Mouse (Mus musculus): ENCODE data around the gene Stx6. TPM values are rescaled to one million over a fixed set of nuclear protein-coding genes. Genes with fewer than 3 reads are reported as not detected.

Stx6 gene
- polyA plus RNA-seq, 1 experiment from 2014 or later = 115 TPM

GRCm38 (mm10) chr1:155239962-155240717, 81.6 kb downstream of the Stx6 start:
- no peaks in the 10 kb centered on the region for H3K9me3 ChIP-seq (replicated peaks)
- WGBS = 82% methylated on average over 6 of the region's 6 CpGs
- peaks cover 19% of the 10 kb centered on the region for H3K27me3 ChIP-seq
- H3K27ac ChIP-seq = no peak overlapping the region
- no peak overlapping the region for H3K4me3 ChIP-seq
- H3K4me2 ChIP-seq = no peak overlapping the region
- no peak for ATAC-seq
- no peaks in the 10 kb centered on the region for H3K36me3 ChIP-seq (ENCODE audit: poor library complexity, severe bottlenecking)
- peaks cover 57% of the 10 kb centered on the region for H3K4me1 ChIP-seq
- no peak overlapping the region for H3K9ac ChIP-seq

- peaks cover 25% of the 10 kb centered on the region for H3K27me3 ChIP-seq
- no peaks in the 10 kb centered on the region for H3K9me3 ChIP-seq (replicated peaks)
- peaks cover 41% of the 10 kb centered on the region for H3K4me1 ChIP-seq
- H3K4me2 ChIP-seq = no peak overlapping the region
- no peak overlapping the region for H3K4me3 ChIP-seq
- H3K36me3 ChIP-seq (ENCODE audit: poor library complexity, severe bottlenecking) = no peaks in the 10 kb centered on the region
- no peak for ATAC-seq
- no peak overlapping the region for H3K9ac ChIP-seq
- 78% methylated on average over 12 of the region's 12 CpGs for WGBS
- no peak overlapping the region for H3K27ac ChIP-seq
Observed at GRCm38 (mm10) chr1:155241701-155242487, 83.4 kb downstream of the Stx6 start.

- no peak overlapping the region for H3K4me3 ChIP-seq
- ATAC-seq = no peak
- H3K9me3 ChIP-seq (replicated peaks) = no peaks in the 10 kb centered on the region
- H3K4me1 ChIP-seq = peaks cover 36% of the 10 kb centered on the region
- 85% methylated on average over 1 of the region's 1 CpGs for WGBS
- H3K9ac ChIP-seq = no peak overlapping the region
- no peak overlapping the region for H3K27ac ChIP-seq
- no peaks in the 10 kb centered on the region for H3K36me3 ChIP-seq (ENCODE audit: poor library complexity, severe bottlenecking)
- peaks cover 25% of the 10 kb centered on the region for H3K27me3 ChIP-seq
- H3K4me2 ChIP-seq = no peak overlapping the region
Observed at GRCm38 (mm10) chr1:155242488-155242745, 83.9 kb downstream of the Stx6 start.

- H3K4me2 ChIP-seq = peak within 1 kb of the TSS; percentile 88
- H3K9ac ChIP-seq = peak within 1 kb of the TSS; percentile 76
- H3K27ac ChIP-seq = peak within 1 kb of the TSS; percentile 8; the same call in 1 of the 2 replicates
- 2% methylated on average over 85 of the region's 85 CpGs for WGBS
- H3K27me3 ChIP-seq = peaks cover 25% of the 10 kb centered on the region
- H3K9me3 ChIP-seq (replicated peaks) = no peaks in the 10 kb centered on the region
- peaks cover 22% of the 10 kb centered on the region for H3K4me1 ChIP-seq
- peak; percentile 76 for ATAC-seq
- peak within 1 kb of the TSS; percentile 51 for H3K4me3 ChIP-seq
- H3K36me3 ChIP-seq (ENCODE audit: poor library complexity, severe bottlenecking) = no peaks in the 10 kb centered on the region
Observed at GRCm38 (mm10) chr1:155243797-155244770, 85.6 kb downstream of the Stx6 start, which contains the start of gene BC034090. BC034090 (minus strand) TSS chr1:155244444.

- Histone ChIP-seq H3K27me3 (peaks cover 25% of the 10 kb centered on the region), H3K4me3 (peak overlapping the region; percentile 51), H3K27ac (0 out of 2 replicates have a peak overlapping the region, but pooled peaks have one; percentile 8), H3K9ac (peak overlapping the region; percentile 76), H3K9me3 (replicated peaks) (no peaks in the 10 kb centered on the region), H3K4me1 (peaks cover 16% of the 10 kb centered on the region), H3K4me2 (peak overlapping the region; percentile 88), H3K36me3 (ENCODE audit: poor library complexity, severe bottlenecking) (no peaks in the 10 kb centered on the region)
- 5% methylated on average over 29 of the region's 29 CpGs for WGBS
- peak; percentile 48; the same call in 1 of the 2 replicates for ATAC-seq
Observed at GRCm38 (mm10) chr1:155244771-155245211, 86.3 kb downstream of the Stx6 start.

GRCm38 (mm10) chr1:155245516-155245915, 87.0 kb downstream of the Stx6 start:
- WGBS = 66% methylated on average over 7 of the region's 7 CpGs
- peaks cover 25% of the 10 kb centered on the region for H3K27me3 ChIP-seq
- ATAC-seq = no peak
- no peaks in the 10 kb centered on the region for H3K36me3 ChIP-seq (ENCODE audit: poor library complexity, severe bottlenecking)
- H3K4me1 ChIP-seq = peaks cover 13% of the 10 kb centered on the region
- H3K4me2 ChIP-seq = no peak overlapping the region
- H3K9me3 ChIP-seq (replicated peaks) = no peaks in the 10 kb centered on the region
- H3K4me3 ChIP-seq = no peak overlapping the region
- H3K27ac ChIP-seq = no peak overlapping the region
- no peak overlapping the region for H3K9ac ChIP-seq

- H3K4me2 ChIP-seq = no peak overlapping the region
- H3K27me3 ChIP-seq = peaks cover 25% of the 10 kb centered on the region
- ATAC-seq = no peak
- H3K36me3 ChIP-seq (ENCODE audit: poor library complexity, severe bottlenecking) = no peaks in the 10 kb centered on the region
- peaks cover 13% of the 10 kb centered on the region for H3K4me1 ChIP-seq
- no peak overlapping the region for H3K27ac ChIP-seq
- H3K9me3 ChIP-seq (replicated peaks) = no peaks in the 10 kb centered on the region
- H3K9ac ChIP-seq = no peak overlapping the region
- 53% methylated on average over 5 of the region's 5 CpGs for WGBS
- H3K4me3 ChIP-seq = no peak overlapping the region
Observed at GRCm38 (mm10) chr1:155247441-155247840, 88.9 kb downstream of the Stx6 start.

- no peaks in the 10 kb centered on the region for H3K36me3 ChIP-seq (ENCODE audit: poor library complexity, severe bottlenecking)
- H3K4me1 ChIP-seq = peaks cover 13% of the 10 kb centered on the region
- no peak overlapping the region for H3K9ac ChIP-seq
- WGBS = 74% methylated on average over 5 of the region's 5 CpGs
- H3K9me3 ChIP-seq (replicated peaks) = no peaks in the 10 kb centered on the region
- H3K4me3 ChIP-seq = no peak overlapping the region
- no peak for ATAC-seq
- H3K27ac ChIP-seq = no peak overlapping the region
- H3K27me3 ChIP-seq = peaks cover 24% of the 10 kb centered on the region
- no peak overlapping the region for H3K4me2 ChIP-seq
Observed at GRCm38 (mm10) chr1:155248041-155248440, 89.5 kb downstream of the Stx6 start.

GRCm38 (mm10) chr1:155249896-155250295, 91.4 kb downstream of the Stx6 start:
- no peak overlapping the region for H3K4me3 ChIP-seq
- no peaks in the 10 kb centered on the region for H3K36me3 ChIP-seq (ENCODE audit: poor library complexity, severe bottlenecking)
- no peak for ATAC-seq
- WGBS = 30% methylated on average over 5 of the region's 5 CpGs
- H3K9ac ChIP-seq = no peak overlapping the region
- no peaks in the 10 kb centered on the region for H3K9me3 ChIP-seq (replicated peaks)
- H3K27me3 ChIP-seq = peaks cover 8% of the 10 kb centered on the region
- peaks cover under 1% of the 10 kb centered on the region; the same call in 1 of the 2 replicates for H3K4me1 ChIP-seq
- H3K4me2 ChIP-seq = no peak overlapping the region
- H3K27ac ChIP-seq = no peak overlapping the region

GRCm38 (mm10) chr1:155250531-155251135, 92.1 kb downstream of the Stx6 start:
- Histone ChIP-seq H3K27ac (no peak overlapping the region), H3K4me1 (no peaks in the 10 kb centered on the region), H3K4me2 (no peak overlapping the region), H3K27me3 (peaks cover 1% of the 10 kb centered on the region), H3K9me3 (replicated peaks) (no peaks in the 10 kb centered on the region), H3K9ac (no peak overlapping the region), H3K36me3 (ENCODE audit: poor library complexity, severe bottlenecking) (no peaks in the 10 kb centered on the region), H3K4me3 (no peak overlapping the region)
- WGBS = 31% methylated on average over 4 of the region's 4 CpGs
- ATAC-seq = no peak

GRCm38 (mm10) chr1:155251596-155251995, 93.1 kb downstream of the Stx6 start:
- Histone ChIP-seq H3K27ac (no peak overlapping the region), H3K9me3 (replicated peaks) (no peaks in the 10 kb centered on the region), H3K4me1 (no peaks in the 10 kb centered on the region), H3K36me3 (ENCODE audit: poor library complexity, severe bottlenecking) (no peaks in the 10 kb centered on the region), H3K27me3 (no peaks in the 10 kb centered on the region), H3K4me2 (no peak overlapping the region), H3K9ac (no peak overlapping the region), H3K4me3 (no peak overlapping the region)
- ATAC-seq = no peak
- 85% methylated on average over 5 of the region's 5 CpGs for WGBS
